Mouse (Mus musculus) kidney, adult 2 months (tissue): Measurements from ENCODE around the gene Ctu1.

Source experiments
- CTCF ChIP-seq: fragments of 200-500 bp; conservative IDR thresholded peaks from 2 replicates; pipeline ENCODE4 v1.5.1; 2011; ENCODE audit warnings: low read depth, mild to moderate bottlenecking, control low read depth, low read length, moderate library complexity, mixed read lengths; ENCODE audit not compliant: insufficient read depth, insufficient read length
- POLR2A ChIP-seq: fragments of 200-500 bp; IDR thresholded peaks from one replicate; pipeline ENCODE4 v1.6.1; 2011; ENCODE audit warnings: low read depth, low read length, control low read depth

GRCm38 (mm10) chr7:43636194-43636593 is 35.6 kb upstream of the Ctu1 start:
- TF ChIP-seq CTCF (no peak), POLR2A (no peak)
